Mouse (Mus musculus): ENCODE measurements at regions not wholly inside any gene's neighbourhood (a gene's known extent, or its start where the extent isn't known, plus 50 kb on each side); places are given as distances from the start of the nearest gene placed in this dataset.

DNA sequence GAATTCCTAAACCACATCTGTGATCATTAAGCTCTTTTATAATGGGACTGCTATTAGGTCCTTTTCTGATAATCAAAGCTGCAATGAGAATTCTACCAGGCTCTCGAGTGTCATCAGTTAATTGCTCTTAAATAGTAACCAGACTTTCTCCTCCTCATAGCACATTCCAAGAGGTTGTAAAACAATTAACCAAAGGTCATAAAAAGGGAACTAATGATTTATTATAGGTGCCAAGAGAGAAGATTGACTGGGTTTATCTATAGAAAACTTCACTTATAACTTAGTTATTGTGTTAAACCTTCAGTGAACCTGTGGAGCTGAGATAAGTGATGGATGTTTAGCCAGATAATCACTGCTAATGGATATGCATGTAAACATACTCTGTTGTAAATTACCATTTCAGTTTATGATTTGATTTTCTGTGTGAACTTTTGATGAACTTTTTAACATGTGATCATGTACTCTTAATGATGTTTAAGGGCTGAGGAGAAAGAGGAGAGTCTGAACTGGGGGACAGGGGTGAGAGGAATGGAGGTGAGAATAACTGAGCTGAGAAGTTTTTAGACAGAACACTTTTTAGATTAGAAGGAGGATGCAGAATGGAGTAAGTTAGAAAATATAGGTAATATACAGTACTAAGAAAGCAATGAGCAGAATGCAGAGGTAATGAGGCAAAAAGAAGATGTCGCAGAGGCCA lies 228.4 kb upstream of the Cox7c start:
- DNase-seq: no peak

DNA sequence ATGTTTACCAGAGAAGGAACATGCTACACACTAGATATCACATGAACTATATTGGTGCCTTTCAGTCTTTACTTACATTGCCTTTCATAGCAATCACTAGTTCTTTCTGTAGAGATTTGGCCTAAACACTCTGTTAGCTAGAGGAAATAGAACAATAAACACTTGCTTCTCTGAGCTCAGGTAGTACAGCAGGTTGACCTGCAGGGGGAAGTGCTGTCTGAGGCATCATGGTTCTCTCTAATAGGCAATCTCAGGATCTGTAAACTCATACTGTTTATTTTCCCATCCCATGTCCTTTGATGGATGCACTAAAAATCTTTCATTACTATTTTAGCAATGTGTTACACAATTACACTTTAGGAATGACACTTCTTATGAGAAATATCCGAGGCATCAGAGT lies 191.3 kb upstream of the Cox7c start:
- peak in 1 of 2 experiments; percentile 2 for DNase-seq

DNA sequence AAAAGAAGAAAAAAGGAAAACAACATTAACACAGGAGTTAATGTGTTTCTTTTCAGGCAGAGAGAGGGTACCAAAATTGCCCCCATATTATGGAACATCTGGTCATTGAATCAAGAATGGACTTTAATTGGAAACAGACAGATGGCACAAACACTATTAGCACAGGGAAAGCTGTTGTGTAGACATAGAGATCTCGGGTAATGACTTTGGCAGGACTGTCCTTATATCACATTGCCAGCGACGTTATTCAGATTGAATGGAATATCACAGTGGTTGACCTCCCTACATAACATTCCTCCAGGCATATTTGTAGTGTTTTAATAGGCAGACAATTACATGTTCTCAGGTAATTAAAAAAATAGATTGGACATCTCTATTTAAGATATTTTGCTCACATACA lies 158.9 kb upstream of the Cox7c start:
- DNase-seq: no peak

DNA sequence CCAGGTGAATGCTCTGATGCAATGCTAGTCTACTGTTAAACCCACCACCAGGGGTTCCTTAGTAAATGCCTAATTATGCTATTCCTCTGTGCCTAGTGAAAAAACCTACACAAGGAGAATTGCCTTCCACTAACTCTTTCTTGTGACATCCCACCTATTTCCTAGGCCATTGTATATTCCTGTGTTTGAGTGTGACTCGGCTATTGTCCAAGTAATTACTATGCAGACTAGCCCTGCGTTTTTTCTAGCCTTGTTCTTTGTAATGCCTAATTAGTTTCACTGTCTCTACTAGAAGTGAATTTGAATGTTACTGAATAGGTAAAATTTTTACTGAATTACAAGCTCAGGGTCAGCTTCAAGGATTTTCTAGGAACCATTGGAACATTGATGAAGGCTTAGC lies 133.8 kb upstream of the Cox7c start:
- DNase-seq: peak in 1 of 2 experiments; percentile 0

DNA sequence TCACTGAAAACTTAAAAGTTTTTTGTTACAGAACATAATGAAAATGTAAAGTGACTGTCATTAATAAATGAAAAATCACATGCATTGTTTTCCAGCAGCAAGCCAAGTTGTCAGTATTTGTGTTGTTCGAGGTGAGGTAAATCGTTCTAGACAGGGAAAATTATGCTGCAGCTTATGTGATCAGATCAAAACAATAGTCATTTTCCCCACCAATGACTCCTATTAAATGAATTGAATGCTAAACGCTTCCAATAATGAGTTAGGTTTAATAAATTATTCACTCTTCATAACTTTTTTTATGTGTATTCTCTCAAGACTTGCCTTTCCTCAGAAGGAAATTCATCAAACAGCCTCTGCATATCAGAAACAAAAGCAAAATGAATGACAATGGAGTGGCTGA lies 100.6 kb upstream of the Cox7c start:
- DNase-seq: no peak

DNA sequence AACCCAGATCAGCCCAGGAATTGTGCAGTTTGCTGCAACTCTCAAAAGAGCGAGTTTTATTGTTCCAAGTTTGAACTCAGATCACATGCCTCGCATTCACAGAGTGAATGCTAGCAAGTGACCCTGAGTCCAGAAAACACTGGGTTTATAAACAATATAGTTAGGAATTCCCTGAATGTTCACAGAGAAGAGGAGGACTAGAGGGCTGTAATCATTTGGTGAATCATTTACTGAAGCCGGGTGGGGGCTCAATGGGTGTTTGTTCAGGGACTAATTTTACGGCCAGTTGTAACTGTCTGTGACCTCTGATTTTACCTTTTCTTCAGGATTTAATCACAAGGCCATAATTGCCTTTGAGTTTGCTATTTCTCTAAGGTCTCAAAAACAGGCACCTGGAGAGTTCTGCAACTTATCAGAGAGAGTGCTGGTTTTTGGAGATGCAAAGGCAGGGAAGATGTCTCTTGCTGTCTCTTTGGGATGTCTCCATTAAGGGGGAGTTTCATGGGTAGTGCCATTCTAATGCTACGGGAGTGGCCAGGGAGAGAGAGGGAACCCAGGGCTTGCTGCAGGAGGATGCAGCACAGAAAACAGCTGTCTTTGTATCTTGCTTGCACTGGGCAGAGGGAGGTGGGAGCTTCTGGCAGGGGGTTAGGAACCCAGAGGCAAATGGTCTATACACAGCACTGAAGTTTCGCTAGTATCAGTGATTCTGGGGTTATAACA lies 64.8 kb upstream of the Cox7c start:
- DNase-seq: peak; percentile 26 to 49

DNA sequence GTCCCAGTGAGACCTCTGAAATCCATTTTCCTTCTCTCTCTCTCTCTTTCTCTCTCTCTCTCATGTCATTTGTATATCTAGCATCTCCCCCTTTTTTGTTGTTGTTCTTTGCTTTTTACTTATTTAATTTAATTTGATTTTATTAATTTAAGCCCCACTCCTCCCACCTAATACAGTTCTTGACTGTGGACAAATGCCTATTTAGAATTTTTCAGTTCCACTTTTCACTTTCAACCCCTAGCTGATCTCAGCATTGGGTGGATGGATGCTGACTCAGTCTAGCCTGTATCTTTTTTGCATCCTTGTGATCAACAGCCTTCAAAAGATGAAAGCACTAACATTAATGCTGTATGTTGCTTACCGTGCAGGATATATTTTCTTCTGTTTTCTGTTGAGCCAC lies 55.5 kb upstream of the Cox7c start:
- no peak for DNase-seq

DNA sequence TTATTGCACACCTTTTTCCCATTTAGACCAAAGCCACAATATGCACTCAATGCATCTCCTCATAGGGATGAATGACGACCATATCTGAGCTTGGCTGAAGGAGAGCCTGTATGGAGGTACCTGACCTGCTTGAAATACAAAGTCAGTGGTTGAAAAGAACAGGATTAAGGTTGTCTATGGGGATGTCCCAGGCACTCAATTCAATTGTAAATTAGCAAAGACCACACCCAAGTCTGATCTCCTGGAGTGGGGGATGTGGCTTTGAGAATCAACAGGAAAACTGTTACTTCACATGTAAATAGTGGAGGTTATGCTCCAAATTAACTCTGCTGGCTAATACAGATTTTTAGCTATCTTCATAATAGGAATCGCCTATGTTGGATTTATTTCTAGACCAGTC lies 51.1 kb upstream of the Cox7c start:
- no peak for DNase-seq

DNA sequence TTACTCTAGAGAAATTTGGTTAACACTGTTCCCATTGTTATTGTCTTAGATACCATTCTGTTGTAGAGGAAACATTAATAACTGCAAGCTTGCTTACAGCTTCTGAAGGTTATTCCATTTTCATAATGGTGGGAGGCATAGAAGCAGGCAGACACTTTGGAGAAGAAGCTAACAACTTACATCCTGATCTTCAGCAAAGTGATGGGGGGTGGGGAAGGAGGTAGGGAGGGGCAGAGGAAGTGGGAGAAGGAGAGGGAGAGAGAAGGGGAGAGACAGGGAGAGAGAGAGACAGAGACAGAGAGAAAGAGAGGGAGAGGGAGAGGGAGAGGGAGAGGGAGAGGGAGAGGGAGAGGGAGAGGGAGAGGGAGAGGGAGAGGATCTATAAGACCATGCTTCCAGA lies 50.6 kb upstream of the Cox7c start:
- DNase-seq: no peak
